Comparison of ENCODE assay signal across 34 mouse cellular contexts in the genomic region with DNA sequence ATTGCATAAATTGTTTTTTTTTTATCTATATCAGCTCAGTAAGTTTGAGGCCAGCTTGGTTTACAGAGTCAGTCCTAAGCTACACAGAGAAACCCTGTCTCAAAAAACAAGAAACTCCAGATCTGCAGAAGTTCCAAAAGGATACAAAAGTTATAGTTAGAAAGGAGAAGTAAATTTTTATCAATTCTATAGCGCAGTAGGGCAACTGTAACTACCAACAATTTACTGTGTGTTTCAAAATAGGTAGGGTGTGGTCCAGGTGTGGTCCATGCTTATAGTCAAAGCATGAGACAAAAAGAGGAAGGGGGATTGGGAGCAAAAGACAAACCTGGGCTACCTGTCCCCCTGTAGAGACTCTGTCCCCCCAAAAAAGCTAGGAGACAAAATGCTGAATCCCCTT. TPM values are rescaled to one million over a fixed set of nuclear protein-coding genes. Genes with fewer than 3 reads are reported as not detected.
"Had no signal": no experiment of that assay in that cellular context is flagged by ENCODE, and none has a peak within 500 bp of the region (broad histone marks: within the 10 kb centered on the region; RNA-seq: fewer than 3 reads in every experiment).

No protein-coding gene starts in this region.

- H3K9me3 ChIP-seq: limb, embryonic 10.5 days; limb, embryonic 12.5 days; limb, embryonic 13.5 days; limb, embryonic 15.5 days; liver, embryonic 13.5 days; liver, embryonic 15.5 days; lung, embryonic 15.5 days; megakaryocyte, embryonic 14.5 days; midbrain, embryonic 10.5 days; midbrain, embryonic 12.5 days; midbrain, embryonic 13.5 days; midbrain, embryonic 15.5 days; neural tube, embryonic 12.5 days had no signal

- H3K4me3 ChIP-seq: limb, embryonic 10.5 days; limb, embryonic 12.5 days; limb, embryonic 13.5 days; limb, embryonic 15.5 days; liver, embryonic 12.5 days; liver, embryonic 13.5 days; liver, embryonic 15.5 days; lung, embryonic 15.5 days; megakaryocyte, embryonic 14.5 days; midbrain, embryonic 10.5 days; midbrain, embryonic 12.5 days; midbrain, embryonic 13.5 days; midbrain, embryonic 15.5 days; myocyte; neural tube, embryonic 12.5 days had no signal

- H3K27ac ChIP-seq: limb, embryonic 10.5 days; limb, embryonic 12.5 days; limb, embryonic 13.5 days; limb, embryonic 15.5 days; liver, embryonic 12.5 days; liver, embryonic 13.5 days; liver, embryonic 14.5 days; liver, embryonic 15.5 days; lung, embryonic 15.5 days; macrophage; midbrain, embryonic 10.5 days; midbrain, embryonic 12.5 days; midbrain, embryonic 13.5 days; midbrain, embryonic 15.5 days; neural tube, embryonic 12.5 days had no signal

- H3K36me3 ChIP-seq: limb, embryonic 10.5 days; limb, embryonic 12.5 days; limb, embryonic 13.5 days; limb, embryonic 15.5 days; liver, embryonic 12.5 days; liver, embryonic 13.5 days; liver, embryonic 15.5 days; lung, embryonic 15.5 days; midbrain, embryonic 10.5 days; midbrain, embryonic 12.5 days; midbrain, embryonic 13.5 days; midbrain, embryonic 15.5 days; neural tube, embryonic 12.5 days had no signal

- H3K4me1 ChIP-seq: limb, embryonic 10.5 days; limb, embryonic 12.5 days; limb, embryonic 13.5 days; limb, embryonic 15.5 days; liver, embryonic 12.5 days; liver, embryonic 13.5 days; liver, embryonic 15.5 days; lung, embryonic 15.5 days; megakaryocyte, embryonic 14.5 days; midbrain, embryonic 10.5 days; midbrain, embryonic 12.5 days; midbrain, embryonic 13.5 days; midbrain, embryonic 15.5 days; neural tube, embryonic 12.5 days had no signal

- DNase-seq: left cerebral cortex, postnatal 4 days; liver; liver, embryonic 13.5 days; liver, postnatal 0 days; lung, adult 18-20 months; lung, adult 2 months; lung, embryonic 14.5 days; lung, postnatal 10 days; lung, postnatal 14 days; lung, postnatal 36 days; lung, postnatal 4 days; midbrain, embryonic 14.5 days had no signal

- H3K27me3 ChIP-seq: limb, embryonic 12.5 days; limb, embryonic 13.5 days; limb, embryonic 15.5 days; liver, embryonic 13.5 days; liver, embryonic 15.5 days; lung, embryonic 15.5 days; midbrain, embryonic 12.5 days; midbrain, embryonic 13.5 days; midbrain, embryonic 15.5 days; neural tube, embryonic 12.5 days had no signal

- H3K9ac ChIP-seq: limb, embryonic 12.5 days; limb, embryonic 13.5 days; limb, embryonic 15.5 days; liver, embryonic 12.5 days; liver, embryonic 13.5 days; liver, embryonic 14.5 days; liver, embryonic 15.5 days; liver, postnatal 0 days; lung, embryonic 14.5 days; lung, embryonic 15.5 days; midbrain, embryonic 12.5 days; midbrain, embryonic 13.5 days; midbrain, embryonic 15.5 days; neural tube, embryonic 12.5 days had no signal

RNA-seq across cellular contexts. Expression of a gene that starts 9.4 kb away (rescaled TPM):
- total RNA-seq: liver, adult 2 months; megakaryocyte progenitor cell, adult 5-6 weeks; megakaryocyte, adult 5-6 weeks; megakaryocyte-erythroid progenitor cell, adult 5-6 weeks; monocyte, adult 5-6 weeks had no signal
- polyA plus RNA-seq: liver, adult 2 months; liver, embryonic 16.5 days; liver, postnatal 0 days; macrophage had no signal
